Comparison of ENCODE assay signal across 19 mouse cellular contexts in genomic region chr3:107925335-107925734, GRCm38 (mm10). TPM values are rescaled to one million over a fixed set of nuclear protein-coding genes. Genes with fewer than 3 reads are reported as not detected.
"Had no signal": no experiment of that assay in that cellular context is flagged by ENCODE, and none has a peak within 500 bp of the region (broad histone marks: within the 10 kb centered on the region; RNA-seq: fewer than 3 reads in every experiment).

No protein-coding gene starts in this region.

- H3K36me3 ChIP-seq: neural tube, embryonic 13.5 days; neural tube, embryonic 15.5 days; stomach, embryonic 15.5 days had no signal

- H3K4me1 ChIP-seq: stomach, embryonic 15.5 days had no signal

- H3K27ac ChIP-seq: neural tube, embryonic 13.5 days; neural tube, embryonic 15.5 days; stomach, embryonic 15.5 days; stomach, postnatal 0 days had no signal

- H3K4me2 ChIP-seq: neural tube, embryonic 13.5 days; neural tube, embryonic 15.5 days; stomach, embryonic 15.5 days had no signal

- H3K9me3 ChIP-seq: neural tube, embryonic 13.5 days; neural tube, embryonic 15.5 days; stomach, embryonic 15.5 days had no signal

- H3K4me3 ChIP-seq: neural tube, embryonic 13.5 days; neural tube, embryonic 15.5 days; stomach, embryonic 15.5 days had no signal

- DNase-seq: retina, postnatal 1 day; right cerebral cortex, adult 18-20 months; right cerebral cortex, postnatal 25 days; right cerebral cortex, postnatal 4 days; spleen, adult 18-20 months; thymus, adult 18-20 months; thymus, adult 2 months; thymus, postnatal 14 days; thymus, postnatal 25 days; thymus, postnatal 36 days; thymus, postnatal 4 days had no signal

- H3K27me3 ChIP-seq: neural tube, embryonic 13.5 days; neural tube, embryonic 15.5 days; stomach, embryonic 15.5 days had no signal

- H3K9ac ChIP-seq: neural tube, embryonic 13.5 days; neural tube, embryonic 15.5 days; stomach, embryonic 15.5 days had no signal

RNA-seq across cellular contexts. Expression of gene Gstm7, which starts 6.3 kb away (rescaled TPM):
- total RNA-seq: neutrophil, adult 5-6 weeks had no signal

RNA-seq across cellular contexts. Expression of gene Gstm6, which starts 18.2 kb away (rescaled TPM):
- total RNA-seq: neutrophil, adult 5-6 weeks had no signal

RNA-seq across cellular contexts. Expression of gene Gstm3, which starts 43.7 kb away (rescaled TPM):
- total RNA-seq: neutrophil, adult 5-6 weeks had no signal
- polyA plus RNA-seq: neural tube, embryonic 13.5 days; neural tube, embryonic 14.5 days; neural tube, embryonic 15.5 days; spleen, adult 2 months had no signal

RNA-seq across cellular contexts. Expression of gene Eps8l3, which starts 48.3 kb away (rescaled TPM):
- total RNA-seq: neutrophil, adult 5-6 weeks had no signal
- polyA plus RNA-seq: neural tube, embryonic 13.5 days; neural tube, embryonic 14.5 days; neural tube, embryonic 15.5 days; urinary bladder, adult 2 months had no signal
